In genomic region chr13:103890038-103890437, GRCm38 (mm10) we compare ENCODE assay signal across 15 mouse cellular contexts.
"Had no signal": no experiment of that assay in that cellular context is flagged by ENCODE, and none has a peak within 500 bp of the region (broad histone marks: within the 10 kb centered on the region; RNA-seq: fewer than 3 reads in every experiment).

No protein-coding gene starts in this region.

- H3K9ac ChIP-seq: kidney, embryonic 15.5 days; liver, embryonic 15.5 days; lung, embryonic 14.5 days had no signal

- H3K4me3 ChIP-seq: kidney, embryonic 15.5 days; left cerebral cortex, adult 2 months; limb, embryonic 10.5 days; liver, embryonic 15.5 days had no signal

- H3K36me3 ChIP-seq: liver, embryonic 15.5 days had no signal

- DNase-seq: kidney, adult 2 months; kidney, postnatal 14 days; lung, embryonic 14.5 days; lung, postnatal 10 days; lung, postnatal 4 days; right cerebral cortex, adult 18-20 months; right cerebral cortex, postnatal 25 days; thymus, postnatal 4 days had no signal

- ATAC-seq: intestine, embryonic 16.5 days had no signal

- H3K27me3 ChIP-seq: kidney, embryonic 15.5 days; liver, embryonic 15.5 days had no signal

- H3K4me2 ChIP-seq: kidney, embryonic 15.5 days; liver, embryonic 11.5 days; liver, embryonic 15.5 days; lung, embryonic 14.5 days had no signal

- H3K27ac ChIP-seq: kidney, embryonic 15.5 days; left cerebral cortex, adult 2 months; limb, embryonic 10.5 days; liver, embryonic 15.5 days; stomach, postnatal 0 days had no signal

- H3K4me1 ChIP-seq: limb, embryonic 10.5 days; liver, embryonic 15.5 days had no signal

- H3K9me3 ChIP-seq: kidney, embryonic 15.5 days; limb, embryonic 10.5 days; liver, embryonic 15.5 days had no signal
